Mouse (Mus musculus): ENCODE measurements around the gene Scrt2.

DNA sequence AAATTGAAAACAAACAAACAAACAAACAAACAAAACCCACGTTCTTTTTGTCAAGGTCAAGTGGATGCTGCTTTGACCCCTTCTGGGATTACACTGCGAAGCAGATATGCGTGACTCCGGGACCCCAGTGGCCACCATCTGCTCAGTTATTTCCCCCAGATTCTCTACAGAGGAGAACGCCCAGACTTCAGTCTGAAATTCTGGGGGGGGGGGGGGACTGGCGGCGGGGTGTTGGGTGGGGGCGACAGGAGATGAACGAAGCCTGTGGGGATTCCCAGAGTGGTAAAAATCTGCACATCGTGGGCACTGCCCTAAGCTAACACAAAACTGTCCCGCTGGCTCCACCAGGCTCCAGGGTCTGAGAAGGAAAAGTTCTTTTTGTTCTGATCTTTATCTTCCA is 61.2 kb downstream of the Scrt2 start:
- TF ChIP-seq CTCF (IDR thresholded peaks at IDR 0.05; ENCODE audit: low read depth, low read length) (no peak), POLR2AphosphoS5 (IDR thresholded peaks at IDR 0.05; ENCODE audit: insufficient replicate concordance, low read depth, low read length) (no peak)
